Mouse (Mus musculus): ENCODE data around the gene Uqcrq.

GRCm38 (mm10) chr11:53411738-53412137 is 18.9 kb downstream of the Uqcrq start:
- TF ChIP-seq CTCF (IDR thresholded peaks at IDR 0.05; ENCODE audit: insufficient read depth, low read length) (0 out of 2 replicates have a peak, but pooled peaks have one; percentile 15), POLR2A (IDR thresholded peaks at IDR 0.05; ENCODE audit: borderline replicate concordance, extremely low read depth, low read depth, low read length) (no peak)
